8 mouse cellular contexts compared by ENCODE assay signal in genomic region chr3:52266606-52267160, GRCm38 (mm10). TPM values are rescaled to one million over a fixed set of nuclear protein-coding genes. Genes with fewer than 3 reads are reported as not detected.
DNase-seq lines count a peak whose midpoint lies in the region; ATAC-seq lines count a peak whose summit lies in the region.

No protein-coding gene starts in this region.

- peak; percentile 24 to 70 for DNase-seq in adrenal gland, adult (ENCODE audit: inconsistent age in 2 of 2, low spot score in 1 of 2)
- no peak for DNase-seq in adrenal gland, postnatal 4 days (ENCODE audit: low spot score in 2 of 2)
- no peak for DNase-seq in forebrain, embryonic 11.5 days (ENCODE audit: low spot score)
- DNase-seq in heart, postnatal 4 days = peak; percentile 51
- no peak for DNase-seq in cerebellum, postnatal 36 days
- no peak for DNase-seq in left cerebral cortex, adult 11 months (ENCODE audit: low spot score)

- no peak overlapping the region for H3K27ac ChIP-seq in forebrain, embryonic 11.5 days (ENCODE audit: low read depth, low read length)
- H3K27ac ChIP-seq in limb, embryonic 13.5 days = no peak overlapping the region
- H3K27ac ChIP-seq in midbrain, embryonic 15.5 days = no peak overlapping the region

- no peaks in the 10 kb centered on the region for H3K36me3 ChIP-seq in forebrain, embryonic 11.5 days (ENCODE audit: control insufficient read depth, insufficient read depth, low read length)
- no peaks in the 10 kb centered on the region for H3K36me3 ChIP-seq in limb, embryonic 13.5 days
- no peaks in the 10 kb centered on the region for H3K36me3 ChIP-seq in midbrain, embryonic 15.5 days (replicated peaks)

- no peak overlapping the region for H3K9ac ChIP-seq in forebrain, embryonic 11.5 days (ENCODE audit: low read length)
- no peak overlapping the region for H3K9ac ChIP-seq in limb, embryonic 13.5 days
- H3K9ac ChIP-seq in midbrain, embryonic 15.5 days = no peak overlapping the region

- H3K4me1 ChIP-seq in forebrain, embryonic 11.5 days (replicated peaks; ENCODE audit: control insufficient read depth, insufficient read depth, low read length) = no peaks in the 10 kb centered on the region; the same call in 1 of the 2 replicates
- peaks cover 35% of the 10 kb centered on the region for H3K4me1 ChIP-seq in limb, embryonic 13.5 days
- peaks cover 27% of the 10 kb centered on the region for H3K4me1 ChIP-seq in midbrain, embryonic 15.5 days

- H3K4me2 ChIP-seq in forebrain, embryonic 11.5 days (ENCODE audit: low read depth, low read length, severe bottlenecking) = 0 out of 2 replicates have a peak overlapping the region, but pooled peaks have one; percentile 99
- peak overlapping the region; percentile 99 for H3K4me2 ChIP-seq in limb, embryonic 13.5 days (replicated peaks)
- H3K4me2 ChIP-seq in midbrain, embryonic 15.5 days = peak overlapping the region; percentile 90; the same call in 1 of the 2 replicates

- H3K9me3 ChIP-seq in forebrain, embryonic 11.5 days (ENCODE audit: control insufficient read depth, low read length) = no peaks in the 10 kb centered on the region
- H3K9me3 ChIP-seq in limb, embryonic 13.5 days = no peaks in the 10 kb centered on the region
- no peaks in the 10 kb centered on the region for H3K9me3 ChIP-seq in midbrain, embryonic 15.5 days

- 14% methylated on average over 17 of the region's 17 CpGs for WGBS in forebrain, embryonic 11.5 days
- WGBS in limb, embryonic 13.5 days = 11% methylated on average over 17 of the region's 17 CpGs
- 9% methylated on average over 17 of the region's 17 CpGs for WGBS in midbrain, embryonic 15.5 days

- no peak overlapping the region for H3K4me3 ChIP-seq in forebrain, embryonic 11.5 days (ENCODE audit: low read depth, low read length)
- H3K4me3 ChIP-seq in limb, embryonic 13.5 days = peak overlapping the region; percentile 84
- H3K4me3 ChIP-seq in midbrain, embryonic 15.5 days = 0 out of 2 replicates have a peak overlapping the region, but pooled peaks have one; percentile 91

- peaks cover 37% of the 10 kb centered on the region for H3K27me3 ChIP-seq in forebrain, embryonic 11.5 days (ENCODE audit: control insufficient read depth, insufficient read depth, low read length)
- H3K27me3 ChIP-seq in limb, embryonic 13.5 days = peaks cover 20% of the 10 kb centered on the region
- H3K27me3 ChIP-seq in midbrain, embryonic 15.5 days (replicated peaks) = peaks cover 60% of the 10 kb centered on the region

- no peak for ATAC-seq in forebrain, embryonic 11.5 days (replicated peaks; ENCODE audit: low FRiP score)
- no peak for ATAC-seq in limb, embryonic 13.5 days (ENCODE audit: low FRiP score, low read depth)
- no peak for ATAC-seq in midbrain, embryonic 15.5 days (replicated peaks)

RNA-seq across cellular contexts. Expression of gene Foxo1, which starts 1.5 kb away (rescaled TPM):
- 10 to 100 TPM; 21.2 to 21.8 TPM for total RNA-seq in adrenal gland, postnatal 4 days (2021)
- polyA plus RNA-seq in forebrain, embryonic 11.5 days (2014; fragmentation: Nextera tagmentation; extraction: Ambion mirVana) = 3.7 and 4.2 TPM in 2 replicates
- 10 to 100 TPM; 13.2 to 13.5 TPM for total RNA-seq in heart, postnatal 4 days (2021)
- 5.2 and 5.5 TPM in 2 replicates for polyA plus RNA-seq in limb, embryonic 13.5 days (2015; fragmentation: Nextera tagmentation; extraction: Ambion mirVana)
- polyA plus RNA-seq in midbrain, embryonic 15.5 days (2015; fragmentation: Nextera tagmentation; extraction: Ambion mirVana) = 3.7 and 3.9 TPM in 2 replicates

Comparison
In these comparisons a context has a peak if more than half of its experiments do, and no peak if none do; other contexts are left out.
1. DNase-seq: peak in adrenal gland, adult (2 of 2) and heart, postnatal 4 days (single experiment); none in adrenal gland, postnatal 4 days (0 of 2), forebrain, embryonic 11.5 days (single experiment), cerebellum, postnatal 36 days (0 of 2) and left cerebral cortex, adult 11 months (single experiment).
2. Peak in every context shown above with its lines, with median percentiles within 50 percentile points of each other: H3K4me2 ChIP-seq.